Mouse (Mus musculus) kidney, embryonic 15.5 days (tissue): ENCODE results near the gene Slc17a1. TPM values are rescaled to one million over a fixed set of nuclear protein-coding genes. Genes with fewer than 3 reads are reported as not detected.

Source experiments
- ATAC-seq: fragments of 200-750 bp; cut with Nextera tagmentation; replicated peaks from 2 replicates; pipeline ENCODE4 v1.8.0; 2017; ENCODE audit warnings: moderate TSS enrichment; ENCODE audit not compliant: low FRiP score
- H3K27ac ChIP-seq: fragments of 300-500 bp; sonication (generic); 2 replicates; pipeline ENCODE4 v1.5.1; 2015; ENCODE audit warnings: mild to moderate bottlenecking, inconsistent platforms
- H3K27me3 ChIP-seq: fragments of 300-500 bp; sonication (generic); 2 replicates; pipeline ENCODE4 v1.6.1; 2015; ENCODE audit warnings: inconsistent platforms
- H3K36me3 ChIP-seq: fragments of 300-500 bp; sonication (generic); 2 replicates; pipeline ENCODE4 v1.6.1; 2015; ENCODE audit warnings: inconsistent platforms
- H3K4me1 ChIP-seq: fragments of 300-500 bp; sonication (generic); 2 replicates; pipeline ENCODE4 v1.6.1; 2015; ENCODE audit warnings: inconsistent platforms
- H3K4me2 ChIP-seq: fragments of 300-500 bp; sonication (generic); 2 replicates; pipeline ENCODE4 v1.6.1; 2015; ENCODE audit warnings: moderate library complexity, mild to moderate bottlenecking, inconsistent platforms
- H3K4me3 ChIP-seq: fragments of 300-500 bp; sonication (generic); replicated peaks from 2 replicates; pipeline ENCODE4 v1.5.1; 2015; ENCODE audit warnings: mild to moderate bottlenecking, inconsistent platforms
- H3K9ac ChIP-seq: fragments of 300-500 bp; sonication (generic); 2 replicates; pipeline ENCODE4 v1.6.1; 2015; ENCODE audit warnings: mild to moderate bottlenecking, inconsistent platforms
- H3K9me3 ChIP-seq: fragments of 300-500 bp; sonication (generic); replicated peaks from 2 replicates; pipeline ENCODE4 v1.6.1; 2016; ENCODE audit warnings: inconsistent platforms
- WGBS: fragments of 180-500 bp; shearing (Covaris S2); methylation state at CpG from one replicate; pipeline ENCODE4 v1.1.7; 2015; ENCODE audit warnings: mixed read lengths; 5-methylcytosine and 5-hydroxymethylcytosine counted together
- polyA plus RNA-seq: library from polyadenylated mRNA; unstranded; fragments of >200 nt; fragmentation: Nextera tagmentation; extraction: Ambion mirVana; gene quantifications from 2 replicates; pipeline ENCODE4 v1.2.1, GENCODE M21; 2015

Gene Slc17a1
- 9.3 TPM in 2 replicates for polyA plus RNA-seq

- Histone ChIP-seq H3K4me3 (no peak within 1 kb of the TSS), H3K36me3 (no peaks in the 10 kb centered on the region), H3K9me3 (no peaks in the 10 kb centered on the region), H3K4me1 (peaks cover 7% of the 10 kb centered on the region), H3K27me3 (no peaks in the 10 kb centered on the region), H3K27ac (no peak within 1 kb of the TSS), H3K4me2 (no peak within 1 kb of the TSS), H3K9ac (no peak within 1 kb of the TSS)
- no peak for ATAC-seq
- 83% methylated on average over 7 of the region's 7 CpGs for WGBS
Observed at GRCm38 (mm10) chr13:23867405-23867804, at the start of gene Slc17a1. TSS of gene Slc17a1 (plus strand) at chr13:23867750.

GRCm38 (mm10) chr13:23820179-23820940 is 47.2 kb upstream of the Slc17a1 start:
- Histone ChIP-seq H3K27ac (no peak overlapping the region), H3K36me3 (no peaks in the 10 kb centered on the region), H3K4me2 (no peak overlapping the region), H3K4me1 (no peaks in the 10 kb centered on the region), H3K27me3 (no peaks in the 10 kb centered on the region), H3K9me3 (no peaks in the 10 kb centered on the region), H3K4me3 (no peak overlapping the region), H3K9ac (no peak overlapping the region)
- WGBS, result 78% methylated on average over 4 of the region's 4 CpGs
- ATAC-seq, result no peak

GRCm38 (mm10) chr13:23822213-23822612 is 45.3 kb upstream of the Slc17a1 start:
- 81% methylated on average over 3 of the region's 3 CpGs for WGBS
- Histone ChIP-seq H3K9ac (no peak overlapping the region), H3K36me3 (no peaks in the 10 kb centered on the region), H3K4me1 (no peaks in the 10 kb centered on the region), H3K4me3 (no peak overlapping the region), H3K27ac (no peak overlapping the region), H3K27me3 (no peaks in the 10 kb centered on the region), H3K4me2 (no peak overlapping the region), H3K9me3 (no peaks in the 10 kb centered on the region)
- no peak for ATAC-seq

- Histone ChIP-seq H3K4me3 (no peak overlapping the region), H3K4me1 (no peaks in the 10 kb centered on the region), H3K9ac (no peak overlapping the region), H3K36me3 (no peaks in the 10 kb centered on the region), H3K4me2 (no peak overlapping the region), H3K27ac (no peak overlapping the region), H3K9me3 (no peaks in the 10 kb centered on the region), H3K27me3 (no peaks in the 10 kb centered on the region)
- 58% methylated on average over 3 of the region's 3 CpGs for WGBS
- no peak for ATAC-seq
Observed at GRCm38 (mm10) chr13:23826606-23827005, 40.9 kb upstream of the Slc17a1 start.

- Histone ChIP-seq H3K36me3 (no peaks in the 10 kb centered on the region), H3K9me3 (no peaks in the 10 kb centered on the region), H3K4me3 (no peak overlapping the region), H3K27ac (no peak overlapping the region), H3K27me3 (no peaks in the 10 kb centered on the region), H3K9ac (no peak overlapping the region), H3K4me1 (peaks cover 3% of the 10 kb centered on the region; the same call in 1 of the 2 replicates), H3K4me2 (0 out of 2 replicates have a peak overlapping the region, but pooled peaks have one; percentile 10)
- ATAC-seq, result no peak
- WGBS, result 13% methylated on average over 6 of the region's 6 CpGs
Observed at GRCm38 (mm10) chr13:23833053-23833452, 34.5 kb upstream of the Slc17a1 start.

GRCm38 (mm10) chr13:23834836-23835235 is 32.7 kb upstream of the Slc17a1 start:
- H3K4me2 ChIP-seq, result no peak overlapping the region
- WGBS, result 85% methylated on average over 5 of the region's 5 CpGs

GRCm38 (mm10) chr13:23836630-23837029 is 30.9 kb upstream of the Slc17a1 start:
- no peaks in the 10 kb centered on the region for H3K27me3 ChIP-seq
- ATAC-seq, result no peak

More at GRCm38 (mm10) chr13:23834836-23835235, 32.7 kb upstream of the Slc17a1 start:
- Histone ChIP-seq H3K27me3 (no peaks in the 10 kb centered on the region), H3K36me3 (no peaks in the 10 kb centered on the region), H3K4me3 (no peak overlapping the region), H3K9ac (no peak overlapping the region), H3K4me1 (peaks cover 3% of the 10 kb centered on the region; the same call in 1 of the 2 replicates), H3K27ac (no peak overlapping the region), H3K9me3 (no peaks in the 10 kb centered on the region)
- ATAC-seq, result no peak

GRCm38 (mm10) chr13:23839308-23839707 is 28.2 kb upstream of the Slc17a1 start, which contains the start of gene Slc17a3:
TSS of gene Slc17a3 (plus strand) at chr13:23839434.
- ATAC-seq, result 0 out of 2 replicates have a peak, but pooled peaks have one; percentile 46
- no peak within 1 kb of the TSS for H3K4me2 ChIP-seq
- H3K27me3 ChIP-seq, result no peaks in the 10 kb centered on the region
- no peak within 1 kb of the TSS for H3K9ac ChIP-seq
- no peaks in the 10 kb centered on the region for H3K4me1 ChIP-seq
- WGBS, result 64% methylated on average over 2 of the region's 2 CpGs
- no peaks in the 10 kb centered on the region for H3K9me3 ChIP-seq
- no peak within 1 kb of the TSS for H3K4me3 ChIP-seq
- no peak within 1 kb of the TSS for H3K27ac ChIP-seq
- no peaks in the 10 kb centered on the region for H3K36me3 ChIP-seq

More at GRCm38 (mm10) chr13:23836630-23837029, 30.9 kb upstream of the Slc17a1 start:
- Histone ChIP-seq H3K36me3 (no peaks in the 10 kb centered on the region), H3K9ac (no peak overlapping the region), H3K27ac (no peak overlapping the region), H3K4me1 (peaks cover 3% of the 10 kb centered on the region; the same call in 1 of the 2 replicates), H3K4me2 (no peak overlapping the region), H3K9me3 (no peaks in the 10 kb centered on the region), H3K4me3 (no peak overlapping the region)
- WGBS, result 91% methylated on average over 5 of the region's 5 CpGs

GRCm38 (mm10) chr13:23845851-23846250 is 21.7 kb upstream of the Slc17a1 start:
- H3K27ac ChIP-seq, result no peak overlapping the region
- no peaks in the 10 kb centered on the region for H3K9me3 ChIP-seq
- no peak overlapping the region for H3K4me2 ChIP-seq
- H3K36me3 ChIP-seq, result no peaks in the 10 kb centered on the region
- H3K9ac ChIP-seq, result no peak overlapping the region
- H3K27me3 ChIP-seq, result no peaks in the 10 kb centered on the region
- H3K4me1 ChIP-seq, result no peaks in the 10 kb centered on the region
- H3K4me3 ChIP-seq, result no peak overlapping the region
- 86% methylated on average over 4 of the region's 4 CpGs for WGBS
- ATAC-seq, result no peak

- no peak overlapping the region for H3K4me2 ChIP-seq
- H3K9me3 ChIP-seq, result no peaks in the 10 kb centered on the region
- no peak overlapping the region for H3K9ac ChIP-seq
- H3K27me3 ChIP-seq, result no peaks in the 10 kb centered on the region
- WGBS, result 81% methylated on average over 2 of the region's 2 CpGs
- no peaks in the 10 kb centered on the region for H3K4me1 ChIP-seq
- no peaks in the 10 kb centered on the region for H3K36me3 ChIP-seq
- H3K4me3 ChIP-seq, result no peak overlapping the region
- ATAC-seq, result no peak
- H3K27ac ChIP-seq, result no peak overlapping the region
Observed at GRCm38 (mm10) chr13:23849299-23849698, 18.3 kb upstream of the Slc17a1 start.

- no peak overlapping the region for H3K9ac ChIP-seq
- no peaks in the 10 kb centered on the region for H3K36me3 ChIP-seq
- H3K4me3 ChIP-seq, result no peak overlapping the region
- WGBS, result 66% methylated on average over 3 of the region's 3 CpGs
- no peaks in the 10 kb centered on the region for H3K4me1 ChIP-seq
- H3K27me3 ChIP-seq, result no peaks in the 10 kb centered on the region
- H3K27ac ChIP-seq, result no peak overlapping the region
- no peak overlapping the region for H3K4me2 ChIP-seq
- no peak for ATAC-seq
- no peaks in the 10 kb centered on the region for H3K9me3 ChIP-seq
Observed at GRCm38 (mm10) chr13:23856401-23856800, 11.1 kb upstream of the Slc17a1 start.

GRCm38 (mm10) chr13:23861815-23862214 is 5.7 kb upstream of the Slc17a1 start:
- no peak overlapping the region for H3K4me3 ChIP-seq
- H3K4me2 ChIP-seq, result no peak overlapping the region
- H3K9me3 ChIP-seq, result no peaks in the 10 kb centered on the region
- no peaks in the 10 kb centered on the region for H3K36me3 ChIP-seq
- H3K9ac ChIP-seq, result no peak overlapping the region
- H3K27me3 ChIP-seq, result no peaks in the 10 kb centered on the region
- no peak overlapping the region for H3K27ac ChIP-seq
- no peak for ATAC-seq
- peaks cover 7% of the 10 kb centered on the region for H3K4me1 ChIP-seq
